Mouse (Mus musculus) left cerebral cortex, adult 2 months (tissue): ENCODE results near the gene Irgc1. TPM values are rescaled to one million over a fixed set of nuclear protein-coding genes. Genes with fewer than 3 reads are reported as not detected.
A peak's percentile ranks its signal among the peaks of the same experiment; 100 is the strongest.

Experiments used
- DNase-seq, 2 experiments: peaks; one replicate each; pipeline ENCODE4 v3.0.0; 2021 to 2022; ENCODE audit warnings: low spot score in 2 of 2, mixed read lengths in 1 of 2; ENCODE audit errors: extremely low spot score in 1 of 2
- H3K27ac ChIP-seq: fragments of 200-600 bp; 2 replicates; pipeline ENCODE4 v1.8.1; 2022
- H3K4me3 ChIP-seq: fragments of 200-600 bp; 2 replicates; pipeline ENCODE4 v1.8.1; 2022
- CTCF ChIP-seq: fragments of 200-600 bp; IDR thresholded peaks from 2 replicates; pipeline ENCODE4 v1.8.1; 2022; ENCODE audit warnings: antibody characterized with exemption, mild to moderate bottlenecking, moderate library complexity
- intact Hi-C: fragments of 180-260 bp; cut with DNase I; formaldehyde crosslinking; loops from one replicate; pipeline ENCODE4 v1.15.1; 2025
- total RNA-seq, 2 experiments: library from RNA; stranded (reverse); gene quantifications; 2 replicates each; pipeline ENCODE4 v1.2.3; 2021

The Irgc1 gene
- total RNA-seq, 2 experiments from 2014 or later, result 0.77 TPM; not detected in 1

DNA sequence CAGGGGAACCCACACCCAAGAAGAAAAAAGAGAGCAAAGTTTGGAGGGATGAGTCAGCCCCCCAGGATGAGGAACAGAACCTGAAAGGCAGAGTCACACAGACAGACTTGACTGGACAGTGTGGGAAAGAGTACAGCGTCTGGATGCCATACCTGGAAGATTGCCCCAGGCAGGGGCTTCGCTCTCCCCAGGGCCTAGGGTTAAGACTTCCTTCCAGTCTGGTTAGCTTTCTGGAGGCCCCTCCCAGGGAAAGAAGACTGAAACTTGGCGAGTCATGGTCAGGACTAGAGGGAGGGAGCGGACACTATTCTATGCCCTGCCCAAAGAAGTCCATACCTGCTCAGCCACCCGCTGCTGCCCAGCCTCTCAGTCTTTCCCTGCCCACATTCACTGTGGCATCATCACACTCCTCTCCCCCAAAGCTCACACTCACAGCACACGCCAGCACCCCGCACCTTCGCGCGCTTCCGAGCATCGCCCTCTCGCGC, 28.9 kb upstream of the Irgc1 start:
- no peak for TF ChIP-seq CTCF
- peak overlapping the region; percentile 97 for H3K27ac ChIP-seq

DNA sequence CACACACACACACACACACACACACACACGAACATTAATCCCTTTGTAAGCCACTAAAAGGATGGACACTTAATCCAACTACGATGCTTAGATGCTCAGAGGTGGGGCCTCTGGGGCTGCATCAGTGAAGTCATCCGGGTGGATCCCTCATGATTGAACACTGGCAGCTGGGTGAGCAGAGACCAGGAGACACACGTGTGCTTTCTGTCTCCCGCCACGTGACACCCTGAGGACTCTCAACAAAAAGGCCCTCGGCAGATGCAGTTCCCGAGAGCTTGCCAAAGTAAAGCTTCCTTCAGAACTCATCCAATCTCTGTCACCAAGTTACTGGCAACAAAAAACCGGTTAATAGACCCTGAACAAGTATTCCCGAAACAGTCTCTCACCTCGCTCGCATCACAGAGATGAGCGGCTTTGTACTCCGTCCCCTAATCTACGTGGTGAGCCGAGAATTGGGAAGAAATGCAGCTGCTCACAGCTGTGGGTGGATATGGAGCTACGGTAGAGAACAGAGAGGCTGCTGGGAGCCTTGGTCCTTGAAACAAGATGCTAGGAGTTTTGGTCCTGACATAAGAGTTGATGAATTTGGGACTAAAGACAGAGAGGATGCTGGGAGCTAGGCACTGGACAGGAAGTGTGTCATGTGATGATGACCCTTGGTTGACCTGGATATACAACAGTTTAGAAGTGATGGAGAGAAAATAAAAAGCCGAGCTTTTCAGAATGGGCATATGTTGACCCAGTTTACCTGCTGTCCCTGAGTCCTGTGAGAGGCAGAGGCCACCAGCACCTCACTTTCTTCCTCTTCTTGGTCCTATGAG, 28.2 kb upstream of the Irgc1 start:
- peak overlapping the region; percentile 59 for H3K4me3 ChIP-seq
- no peak for TF ChIP-seq CTCF
- no peak for DNase-seq
- intact Hi-C loops, result loop anchor here (2.0 kb wide), 3 partner anchors 26 to 50 kb away; partner anchors contain the start of genes Irgq and Zfp428
- peak overlapping the region; percentile 97 for H3K27ac ChIP-seq

More for the DNA sequence above, 28.9 kb upstream of the Irgc1 start:
- intact Hi-C loops, result loop anchor here (2.0 kb wide), 3 partner anchors 26 to 50 kb away; partner anchors contain the start of genes Irgq and Zfp428
- no peak for DNase-seq
- peak overlapping the region; percentile 59 for H3K4me3 ChIP-seq

DNA sequence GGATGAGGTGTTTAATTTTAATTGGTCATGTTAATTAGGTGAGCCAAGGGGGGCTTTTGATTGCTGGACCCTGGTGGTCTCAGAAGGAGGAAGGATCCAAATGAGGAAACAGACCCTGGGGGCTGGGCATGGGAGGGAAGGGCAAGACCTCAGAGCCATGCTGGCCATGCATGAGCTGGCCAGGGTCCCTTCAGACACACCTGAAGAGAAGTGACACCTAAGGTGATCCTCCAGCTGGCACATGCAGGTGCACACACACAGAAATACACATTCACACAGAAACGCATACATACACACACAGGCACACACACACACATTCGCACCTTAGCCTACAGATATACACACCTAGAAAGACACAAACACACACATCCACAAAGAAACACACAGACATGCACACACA, 27.6 kb upstream of the Irgc1 start:
- Histone ChIP-seq H3K27ac (no peak overlapping the region; the same call in 1 of the 2 replicates), H3K4me3 (no peak overlapping the region)
- intact Hi-C loops, result loop anchor here (2.0 to 10.0 kb wide), 4 partner anchors 27 to 185 kb away; partner anchors contain the start of genes Irgq and Zfp428
- DNase-seq, result no peak
- no peak for TF ChIP-seq CTCF

DNA sequence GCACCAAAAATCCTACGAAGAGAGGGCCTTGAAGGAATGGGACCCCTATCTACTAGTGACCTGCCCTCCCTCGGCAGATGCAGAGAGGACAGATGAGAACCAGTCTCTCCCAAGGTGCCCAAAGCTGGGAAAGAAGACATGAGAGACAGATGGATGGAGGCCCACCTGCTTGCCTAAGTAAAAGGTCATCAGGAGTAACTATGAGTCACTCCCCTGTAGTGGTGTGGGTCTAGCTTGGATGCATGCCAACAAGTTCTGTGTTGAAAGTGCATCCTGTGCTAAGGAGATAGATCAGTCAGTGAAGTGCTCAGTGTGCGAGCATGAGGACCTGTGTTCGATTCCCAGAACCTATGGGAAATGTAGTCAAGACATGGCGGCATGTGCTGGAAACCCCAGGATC, 26.8 kb upstream of the Irgc1 start:
- H3K4me3 ChIP-seq, result no peak overlapping the region
- TF ChIP-seq CTCF, result no peak
- DNase-seq, result no peak
- intact Hi-C loops, result loop anchor here (10.0 kb wide), 1 partner anchor 186 kb away; no protein-coding TSS in a partner anchor
- no peak overlapping the region for H3K27ac ChIP-seq

DNA sequence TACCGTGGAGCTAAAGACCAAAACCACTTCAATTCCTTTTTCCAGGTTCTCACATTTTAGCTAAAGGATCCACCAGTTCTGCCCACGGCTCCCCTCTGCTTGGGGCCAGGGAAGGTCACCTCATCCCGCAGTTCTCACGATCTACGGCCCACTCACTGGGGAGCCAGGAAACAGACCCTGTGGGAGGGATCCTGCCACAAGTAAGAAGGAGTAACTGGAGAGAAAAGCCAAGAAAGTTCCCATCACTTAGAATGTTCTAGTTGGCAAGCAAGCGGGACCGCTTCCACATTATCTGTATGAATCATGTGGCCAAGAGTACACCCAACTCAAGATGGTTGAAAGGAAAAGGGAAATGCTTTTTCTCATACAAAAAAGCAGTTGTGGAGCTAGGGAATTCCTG, 24.8 kb upstream of the Irgc1 start:
- Histone ChIP-seq H3K4me3 (no peak overlapping the region), H3K27ac (peak overlapping the region; percentile 53; the same call in 1 of the 2 replicates)
- DNase-seq, result no peak
- TF ChIP-seq CTCF, result no peak
- intact Hi-C loops, result loop anchor here (10.0 kb wide), 1 partner anchor 188 kb away; no protein-coding TSS in a partner anchor

DNA sequence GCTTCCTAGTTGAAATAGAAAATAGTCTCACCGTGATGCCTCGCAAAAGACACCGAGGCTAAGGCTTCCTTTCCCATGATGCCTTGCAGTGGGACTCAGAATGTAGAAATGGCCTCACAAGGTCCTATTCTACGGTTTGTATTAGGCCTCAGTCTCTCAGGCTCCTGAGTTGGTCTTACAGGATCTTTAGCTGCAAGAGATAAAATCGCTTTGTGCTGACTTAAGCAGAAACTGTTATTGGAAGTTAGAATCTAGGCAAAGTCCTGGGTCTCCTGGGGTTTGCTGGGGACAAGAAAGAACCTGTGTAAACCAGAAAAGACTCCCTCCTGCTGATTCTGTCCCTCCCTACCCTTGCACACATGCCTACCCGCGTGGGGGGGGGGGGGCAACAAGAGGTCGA, 24.2 kb upstream of the Irgc1 start:
- TF ChIP-seq CTCF, result no peak
- H3K4me3 ChIP-seq, result no peak overlapping the region
- no peak for DNase-seq
- intact Hi-C loops, result loop anchor here (10.0 kb wide), 1 partner anchor 188 kb away; no protein-coding TSS in a partner anchor
- peak overlapping the region; percentile 53; the same call in 1 of the 2 replicates for H3K27ac ChIP-seq

DNA sequence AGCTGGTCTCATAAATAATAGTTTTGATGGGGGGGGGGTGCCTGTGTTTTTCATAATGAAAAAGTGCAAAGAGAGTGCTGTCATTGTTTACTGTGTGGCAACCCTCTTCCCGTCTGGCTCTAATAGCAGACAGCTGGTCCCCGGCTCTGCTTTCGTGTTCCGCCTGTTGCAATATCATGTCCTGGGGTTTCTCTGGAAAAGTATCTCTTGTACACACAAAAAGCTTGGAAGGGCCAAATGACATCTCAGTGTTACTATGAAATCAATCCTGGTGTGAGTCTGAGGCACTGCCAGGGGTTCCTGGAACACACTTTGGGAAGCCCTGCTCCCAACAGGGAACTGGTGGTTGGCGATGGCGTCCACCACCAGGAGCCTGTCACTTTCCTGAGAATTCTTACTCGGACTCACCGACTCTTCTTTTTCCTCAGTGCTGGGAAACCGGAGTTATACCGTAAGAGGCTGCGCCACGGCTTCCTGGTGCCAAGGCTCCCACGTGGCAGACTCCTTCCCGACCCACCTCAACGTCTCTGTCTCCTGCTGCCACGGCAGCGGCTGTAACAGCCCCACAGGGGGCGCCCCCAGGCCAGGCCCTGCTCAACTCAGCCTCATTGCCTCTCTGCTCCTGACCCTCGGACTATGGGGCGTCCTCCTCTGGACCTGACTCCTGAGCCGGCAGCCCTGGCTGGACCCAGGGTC, 22.9 kb upstream of the Irgc1 start:
- intact Hi-C loops, result loop anchor here (10.0 kb wide), 1 partner anchor 190 kb away; no protein-coding TSS in a partner anchor
- DNase-seq, result no peak
- TF ChIP-seq CTCF, result peak; percentile 52
- peak overlapping the region; percentile 53; the same call in 1 of the 2 replicates for H3K27ac ChIP-seq
- no peak overlapping the region for H3K4me3 ChIP-seq

DNA sequence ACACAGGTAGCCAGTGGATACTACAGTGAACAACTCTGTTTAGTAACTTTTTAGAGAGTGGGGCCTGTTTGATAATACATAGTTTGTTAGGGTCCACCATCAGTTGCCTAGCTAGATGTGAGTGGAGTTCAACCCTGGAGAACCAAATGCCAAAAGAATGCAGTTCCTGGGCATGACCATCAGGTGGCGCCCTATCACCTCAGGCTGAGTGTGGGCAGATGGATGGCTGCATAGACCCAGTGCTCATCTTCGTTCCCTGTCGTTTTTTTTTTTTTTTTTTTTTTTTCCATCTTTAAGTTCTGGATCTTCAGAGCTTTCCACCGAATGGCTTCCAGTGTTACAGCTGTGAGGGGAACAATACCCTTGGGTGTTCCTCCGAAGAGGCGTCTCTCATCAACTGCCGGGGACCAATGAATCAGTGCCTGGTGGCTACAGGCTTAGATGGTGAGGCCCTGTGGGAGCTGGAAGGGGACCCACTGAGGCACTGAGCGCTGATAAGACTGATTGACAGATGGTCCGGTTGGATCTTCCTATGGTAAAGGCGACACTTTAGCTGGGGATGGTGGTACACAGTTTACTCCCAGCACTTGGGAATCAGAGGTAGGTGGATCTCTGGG, 21.9 kb upstream of the Irgc1 start:
- intact Hi-C loops, result loop anchor here (10.0 kb wide), 1 partner anchor 191 kb away; no protein-coding TSS in a partner anchor
- DNase-seq, result peak; percentile 67 to 80
- no peak overlapping the region for H3K27ac ChIP-seq
- H3K4me3 ChIP-seq, result no peak overlapping the region
- peak; percentile 84 for TF ChIP-seq CTCF

DNA sequence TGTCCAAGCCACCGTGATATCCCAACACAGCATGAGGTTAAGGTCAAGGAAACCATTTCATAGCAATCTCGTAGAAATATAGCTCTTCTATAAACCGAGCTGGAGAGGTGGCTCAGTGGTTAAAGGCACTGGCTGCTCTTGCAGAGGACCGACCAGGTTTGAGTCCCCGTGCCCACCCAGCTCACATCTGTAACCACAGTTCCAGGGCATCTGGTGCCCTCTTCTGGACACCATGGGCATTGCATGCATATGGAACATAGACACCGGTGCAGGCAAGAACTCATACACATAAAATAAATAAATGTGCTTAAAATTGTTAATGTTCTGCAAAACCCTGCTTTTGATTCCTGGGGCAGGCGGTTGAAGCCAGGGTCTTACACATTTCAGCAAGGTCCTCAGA, 20.8 kb upstream of the Irgc1 start:
- intact Hi-C loops, result loop anchor here (10.0 kb wide), 1 partner anchor 192 kb away; no protein-coding TSS in a partner anchor
- no peak for DNase-seq
- Histone ChIP-seq H3K27ac (no peak overlapping the region), H3K4me3 (no peak overlapping the region)
- peak; percentile 68 for TF ChIP-seq CTCF

DNA sequence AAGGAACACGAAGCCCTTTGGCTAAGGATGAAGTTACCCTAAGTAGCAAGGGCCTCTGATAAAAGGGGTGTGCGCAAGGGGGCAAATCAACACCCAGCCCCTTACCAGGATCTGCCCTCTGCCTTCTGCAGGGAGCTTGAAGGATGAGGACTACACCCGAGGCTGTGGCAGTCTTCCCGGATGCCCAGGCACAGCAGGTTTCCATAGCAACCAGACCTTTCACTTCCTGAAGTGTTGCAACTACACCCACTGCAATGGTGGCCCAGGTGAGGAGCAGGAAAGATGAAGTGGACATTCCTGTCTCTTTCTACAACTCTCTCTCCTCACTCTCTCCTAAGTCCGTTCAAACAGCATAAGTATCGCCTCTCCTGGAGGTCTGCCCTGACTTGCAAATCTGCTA, 20.3 kb upstream of the Irgc1 start:
- intact Hi-C loops, result loop anchor here (10.0 kb wide), 1 partner anchor 192 kb away; no protein-coding TSS in a partner anchor
- Histone ChIP-seq H3K27ac (no peak overlapping the region), H3K4me3 (no peak overlapping the region)
- no peak for TF ChIP-seq CTCF
- no peak for DNase-seq

DNA sequence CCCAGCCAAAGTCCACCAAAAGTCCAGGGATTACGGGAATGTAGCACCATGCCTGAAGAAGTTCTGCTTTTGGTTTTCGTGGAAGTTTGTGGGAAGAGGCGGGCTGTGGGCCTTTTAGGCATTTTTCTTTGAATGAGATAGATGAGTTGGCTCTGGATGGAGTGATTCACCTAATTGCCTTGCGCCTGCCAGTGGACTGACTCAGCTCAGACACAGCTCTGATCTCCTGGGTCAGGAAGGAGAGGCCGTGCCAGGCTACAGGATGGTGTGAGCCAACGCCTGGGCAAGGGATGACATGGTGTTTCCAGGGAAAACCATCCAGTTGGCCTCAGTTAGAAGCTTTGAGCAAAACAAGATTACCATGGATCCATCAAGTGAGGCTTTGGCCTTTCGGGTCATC, 18.3 kb upstream of the Irgc1 start:
- intact Hi-C loops, result loop anchor here (10.0 kb wide), 1 partner anchor 194 kb away; no protein-coding TSS in a partner anchor
- no peak overlapping the region for H3K4me3 ChIP-seq
- H3K27ac ChIP-seq, result no peak overlapping the region
- no peak for TF ChIP-seq CTCF
- DNase-seq, result no peak
